Mouse (Mus musculus) hindbrain, embryonic 13.5 days (tissue): ENCODE measurements around the gene Ces1g. TPM values are rescaled to one million over a fixed set of nuclear protein-coding genes. Genes with fewer than 3 reads are reported as not detected.

Source experiments
- ATAC-seq: fragments of 200-750 bp; cut with Nextera tagmentation; 2 replicates; pipeline ENCODE4 v1.8.0; 2017; ENCODE audit warnings: moderate TSS enrichment; ENCODE audit not compliant: low FRiP score
- H3K27ac ChIP-seq: fragments of 300-500 bp; sonication (generic); 2 replicates; pipeline ENCODE4 v1.5.1; 2015; ENCODE audit warnings: inconsistent platforms, mild to moderate bottlenecking, moderate library complexity
- H3K27me3 ChIP-seq: fragments of 300-500 bp; sonication (generic); 2 replicates; pipeline ENCODE4 v1.6.1; 2015; ENCODE audit warnings: mild to moderate bottlenecking, inconsistent platforms
- H3K36me3 ChIP-seq: fragments of 300-500 bp; sonication (generic); 2 replicates; pipeline ENCODE4 v1.6.1; 2015; ENCODE audit warnings: mild to moderate bottlenecking, inconsistent platforms
- H3K4me1 ChIP-seq: fragments of 300-500 bp; sonication (generic); replicated peaks from 2 replicates; pipeline ENCODE4 v1.6.1; 2015; ENCODE audit warnings: inconsistent platforms
- H3K4me2 ChIP-seq: fragments of 300-500 bp; sonication (generic); 2 replicates; pipeline ENCODE4 v1.6.1; 2015; ENCODE audit warnings: inconsistent platforms, mild to moderate bottlenecking, moderate library complexity
- H3K4me3 ChIP-seq: fragments of 300-500 bp; sonication (generic); 2 replicates; pipeline ENCODE4 v1.5.1; 2015; ENCODE audit warnings: mild to moderate bottlenecking, inconsistent platforms
- H3K9ac ChIP-seq: fragments of 300-500 bp; sonication (generic); 2 replicates; pipeline ENCODE4 v1.6.1; 2015; ENCODE audit warnings: mild to moderate bottlenecking, inconsistent platforms
- H3K9me3 ChIP-seq: fragments of 300-500 bp; sonication (generic); 2 replicates; pipeline ENCODE4 v1.6.1; 2016; ENCODE audit warnings: inconsistent platforms
- WGBS: fragments of 180-500 bp; shearing (Covaris S2); methylation state at CpG from one replicate; pipeline ENCODE4 v1.1.7; 2015; 5-methylcytosine and 5-hydroxymethylcytosine counted together
- polyA plus RNA-seq: library from polyadenylated mRNA; unstranded; fragments of >200 nt; fragmentation: Nextera tagmentation; extraction: Ambion mirVana; gene quantifications from 2 replicates; pipeline ENCODE4 v1.2.1, GENCODE M21; 2015

The Ces1g gene
- not detected in 2 replicates for polyA plus RNA-seq

- ATAC-seq, result no peak
- H3K9me3 ChIP-seq, result no peaks in the 10 kb centered on the region
- H3K27me3 ChIP-seq, result no peaks in the 10 kb centered on the region
- no peak within 1 kb of the TSS for H3K9ac ChIP-seq
- 65% methylated on average over 3 of the region's 3 CpGs for WGBS
- no peak within 1 kb of the TSS for H3K27ac ChIP-seq
- no peak within 1 kb of the TSS for H3K4me2 ChIP-seq
- no peaks in the 10 kb centered on the region for H3K4me1 ChIP-seq
- H3K36me3 ChIP-seq, result no peaks in the 10 kb centered on the region
- no peak within 1 kb of the TSS for H3K4me3 ChIP-seq
Observed at GRCm38 (mm10) chr8:93337207-93337606, at the start of gene Ces1g. Gene Ces1g, minus strand, starts transcription at chr8:93337308.

GRCm38 (mm10) chr8:93379625-93380024, 42.5 kb upstream of the Ces1g start, which contains the start of gene Ces1h:
Gene Ces1h, minus strand, starts transcription at chr8:93379725.
- no peak within 1 kb of the TSS for H3K4me3 ChIP-seq
- no peak within 1 kb of the TSS for H3K4me2 ChIP-seq
- no peaks in the 10 kb centered on the region for H3K27me3 ChIP-seq
- no peaks in the 10 kb centered on the region for H3K36me3 ChIP-seq
- ATAC-seq, result no peak
- H3K9ac ChIP-seq, result no peak within 1 kb of the TSS
- no peaks in the 10 kb centered on the region for H3K4me1 ChIP-seq
- no peak within 1 kb of the TSS for H3K27ac ChIP-seq
- 96% methylated on average over 4 of the region's 4 CpGs for WGBS
- no peaks in the 10 kb centered on the region for H3K9me3 ChIP-seq

DNA sequence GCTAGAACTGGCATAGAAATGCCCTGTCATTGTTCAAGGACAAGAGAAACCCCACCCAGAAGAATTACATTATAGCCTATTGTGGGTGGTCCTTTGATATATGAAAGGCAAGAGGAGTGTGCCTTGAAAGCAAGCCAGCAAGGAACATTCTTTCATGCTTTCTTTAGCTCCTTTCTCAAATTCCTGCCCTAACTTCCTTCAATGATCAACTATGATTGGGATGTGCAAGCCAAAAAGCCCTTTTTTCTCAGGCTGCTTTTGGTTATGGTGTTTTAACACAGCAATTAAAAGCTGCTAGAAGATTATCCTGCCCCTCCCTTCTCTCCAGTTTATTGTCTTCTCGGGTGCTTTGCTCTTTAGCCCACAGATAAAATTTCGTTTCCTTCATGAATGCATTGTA, 32.4 kb upstream of the Ces1g start:
- Histone ChIP-seq H3K4me1 (0 out of 2 replicates have a peak, but pooled peaks cover 2% of the 10 kb centered on the region), H3K9ac (no peak overlapping the region), H3K9me3 (no peaks in the 10 kb centered on the region), H3K27ac (no peak overlapping the region), H3K27me3 (no peaks in the 10 kb centered on the region), H3K4me2 (no peak overlapping the region), H3K36me3 (no peaks in the 10 kb centered on the region), H3K4me3 (no peak overlapping the region)
- WGBS, result 31% methylated on average over 2 of the region's 2 CpGs
- no peak for ATAC-seq

DNA sequence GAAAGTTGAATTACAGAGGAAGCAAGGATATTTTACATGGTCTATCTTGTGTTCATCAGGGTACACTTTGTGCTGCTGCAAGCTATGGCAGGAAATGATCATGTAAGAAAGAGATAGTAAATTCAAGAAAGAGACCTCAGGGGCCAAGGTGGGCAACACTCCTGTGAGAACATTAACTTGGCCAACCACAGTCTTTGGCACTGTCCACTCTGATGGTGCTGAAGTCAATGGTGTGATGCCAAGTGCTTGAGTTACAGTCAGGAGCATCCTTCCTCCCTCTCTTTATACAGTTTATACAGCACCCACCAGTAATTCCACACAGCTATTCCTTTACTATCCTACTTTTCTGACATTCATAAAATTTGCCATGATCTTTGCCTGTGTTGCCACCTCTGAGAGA, 23.0 kb upstream of the Ces1g start:
- no peaks in the 10 kb centered on the region for H3K9me3 ChIP-seq
- no peaks in the 10 kb centered on the region for H3K36me3 ChIP-seq
- no peak for ATAC-seq
- no peak overlapping the region for H3K27ac ChIP-seq
- H3K4me1 ChIP-seq, result no peaks in the 10 kb centered on the region
- H3K4me2 ChIP-seq, result no peak overlapping the region
- no peaks in the 10 kb centered on the region for H3K27me3 ChIP-seq
- H3K9ac ChIP-seq, result no peak overlapping the region
- no peak overlapping the region for H3K4me3 ChIP-seq

DNA sequence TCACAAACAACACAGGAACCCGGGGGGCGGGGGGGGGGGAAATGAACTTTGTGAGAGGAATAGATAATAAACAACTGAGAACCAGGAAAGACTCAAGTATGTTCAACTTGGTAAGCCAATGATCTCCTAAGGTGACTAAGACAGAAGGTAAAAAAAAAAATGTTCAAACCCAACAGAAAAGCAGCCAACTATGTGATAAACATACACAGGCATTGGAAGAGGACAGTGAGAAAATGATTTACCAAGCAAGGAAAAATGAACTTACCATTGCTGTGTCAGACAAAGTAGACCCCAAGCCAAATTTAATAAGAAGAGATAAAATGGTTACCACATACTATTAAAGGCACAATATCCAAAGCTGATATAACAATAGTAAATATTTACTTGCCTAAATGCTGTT, 2.4 kb upstream of the Ces1g start:
- no peak overlapping the region for H3K4me2 ChIP-seq
- 93% methylated on average over 2 of the region's 2 CpGs for WGBS
- no peaks in the 10 kb centered on the region for H3K27me3 ChIP-seq
- H3K36me3 ChIP-seq, result no peaks in the 10 kb centered on the region
- no peak overlapping the region for H3K9ac ChIP-seq
- H3K4me3 ChIP-seq, result no peak overlapping the region
- no peak for ATAC-seq
- no peaks in the 10 kb centered on the region for H3K4me1 ChIP-seq
- H3K27ac ChIP-seq, result no peak overlapping the region
- no peaks in the 10 kb centered on the region for H3K9me3 ChIP-seq

DNA sequence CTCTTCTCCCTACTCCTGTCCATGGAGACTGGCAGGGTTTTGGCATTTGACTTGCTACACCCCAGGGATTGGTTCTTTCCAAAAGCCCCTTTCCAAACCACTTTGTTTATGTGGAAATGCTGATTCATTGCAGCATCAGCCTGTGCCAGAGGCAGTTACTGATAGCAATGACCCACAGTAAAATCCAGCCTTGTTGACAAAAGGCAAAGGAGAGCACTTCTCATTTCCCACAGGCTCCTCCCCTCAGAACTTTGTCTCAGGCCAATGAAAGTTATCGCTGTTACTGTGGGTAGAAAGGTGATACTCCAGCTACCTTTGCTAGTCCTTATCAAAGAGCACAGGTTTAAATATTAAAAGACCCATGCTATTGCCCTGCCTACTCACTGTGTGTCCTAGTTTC, 4.4 kb downstream of the Ces1g start:
- Histone ChIP-seq H3K9me3 (no peaks in the 10 kb centered on the region), H3K4me2 (no peak overlapping the region), H3K9ac (no peak overlapping the region), H3K36me3 (no peaks in the 10 kb centered on the region), H3K4me3 (no peak overlapping the region), H3K27me3 (no peaks in the 10 kb centered on the region), H3K27ac (no peak overlapping the region), H3K4me1 (no peaks in the 10 kb centered on the region)
- no peak for ATAC-seq
- WGBS, result 79% methylated on average over 1 of the region's 1 CpGs

DNA sequence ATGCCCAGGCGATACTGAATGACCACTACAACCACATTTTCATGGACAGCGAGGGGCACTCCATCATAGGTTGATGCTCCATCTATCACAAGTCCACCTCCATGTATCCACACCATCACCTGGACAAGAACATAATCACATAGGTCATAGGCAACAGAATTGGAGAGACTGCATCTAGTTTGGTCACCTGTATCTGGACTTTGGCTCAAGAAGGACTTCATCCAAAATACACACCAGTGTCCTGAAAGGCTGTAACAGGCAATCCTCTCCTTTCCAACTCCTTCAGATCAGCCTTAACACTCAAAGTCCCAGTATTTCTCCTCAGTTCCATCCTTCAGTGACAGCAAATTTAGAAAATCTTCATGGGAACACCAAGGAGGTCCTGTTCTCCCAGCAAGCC, 6.0 kb downstream of the Ces1g start:
- Histone ChIP-seq H3K9ac (no peak overlapping the region), H3K36me3 (no peaks in the 10 kb centered on the region), H3K27me3 (no peaks in the 10 kb centered on the region), H3K4me3 (no peak overlapping the region), H3K4me2 (no peak overlapping the region), H3K4me1 (no peaks in the 10 kb centered on the region), H3K27ac (no peak overlapping the region), H3K9me3 (no peaks in the 10 kb centered on the region)
- no peak for ATAC-seq
- 97% methylated on average over 2 of the region's 2 CpGs for WGBS

- H3K27me3 ChIP-seq, result no peaks in the 10 kb centered on the region
- ATAC-seq, result no peak
- WGBS, result 70% methylated on average over 2 of the region's 2 CpGs
- no peaks in the 10 kb centered on the region for H3K9me3 ChIP-seq
- no peak overlapping the region for H3K4me3 ChIP-seq
- H3K9ac ChIP-seq, result no peak overlapping the region
- no peak overlapping the region for H3K27ac ChIP-seq
- no peaks in the 10 kb centered on the region for H3K36me3 ChIP-seq
- no peaks in the 10 kb centered on the region for H3K4me1 ChIP-seq
- H3K4me2 ChIP-seq, result no peak overlapping the region
Observed at GRCm38 (mm10) chr8:93325123-93325522, 12.0 kb downstream of the Ces1g start.

DNA sequence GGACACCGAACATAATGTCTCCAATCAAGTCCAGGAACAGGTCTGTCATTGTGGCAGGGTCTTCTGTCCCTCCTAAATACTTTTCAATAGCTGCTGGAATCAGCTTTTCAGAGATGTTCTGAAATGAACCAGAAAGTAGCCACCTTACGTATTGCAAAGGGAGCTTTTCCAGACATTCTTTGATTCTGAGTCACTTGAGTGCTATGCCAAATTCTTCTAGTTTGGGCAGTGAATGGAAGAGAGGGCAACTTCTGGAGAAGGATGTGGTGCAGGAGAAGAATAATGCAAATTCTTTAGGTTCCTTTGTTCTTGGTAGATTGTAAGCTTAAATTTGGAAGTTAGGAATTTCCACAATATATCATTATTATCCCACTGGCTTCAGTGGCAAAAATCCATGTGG, 20.1 kb downstream of the Ces1g start:
- H3K9ac ChIP-seq, result no peak overlapping the region
- H3K27ac ChIP-seq, result no peak overlapping the region
- H3K4me1 ChIP-seq, result no peaks in the 10 kb centered on the region
- no peak overlapping the region for H3K4me2 ChIP-seq
- H3K36me3 ChIP-seq, result no peaks in the 10 kb centered on the region
- 95% methylated on average over 2 of the region's 2 CpGs for WGBS
- no peak for ATAC-seq
- no peaks in the 10 kb centered on the region for H3K27me3 ChIP-seq
- no peaks in the 10 kb centered on the region for H3K9me3 ChIP-seq
- H3K4me3 ChIP-seq, result no peak overlapping the region

DNA sequence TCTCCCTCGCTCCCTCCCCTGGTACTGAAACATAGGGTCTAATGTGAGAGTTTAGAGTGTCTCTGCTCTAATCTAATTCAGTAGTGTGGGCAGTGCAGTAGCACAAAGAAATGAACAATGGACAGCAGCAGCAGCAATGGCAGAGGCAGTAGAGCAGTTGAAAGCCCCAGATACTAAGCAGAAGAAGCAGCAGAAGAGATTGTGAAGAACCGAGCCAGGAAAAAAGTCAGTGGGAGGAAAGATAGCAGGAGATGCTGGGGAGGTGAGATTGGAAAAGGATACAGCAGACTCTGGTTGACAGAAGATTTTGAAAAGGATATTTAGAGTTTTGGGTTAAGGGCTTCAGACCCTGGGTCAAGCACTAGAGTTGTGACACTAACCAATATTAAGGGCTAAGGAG, 21.6 kb downstream of the Ces1g start:
- no peak overlapping the region for H3K27ac ChIP-seq
- no peaks in the 10 kb centered on the region for H3K4me1 ChIP-seq
- 71% methylated on average over 2 of the region's 2 CpGs for WGBS
- no peaks in the 10 kb centered on the region for H3K9me3 ChIP-seq
- H3K27me3 ChIP-seq, result no peaks in the 10 kb centered on the region
- H3K4me3 ChIP-seq, result no peak overlapping the region
- H3K36me3 ChIP-seq, result no peaks in the 10 kb centered on the region
- no peak overlapping the region for H3K4me2 ChIP-seq
- ATAC-seq, result no peak
- no peak overlapping the region for H3K9ac ChIP-seq

DNA sequence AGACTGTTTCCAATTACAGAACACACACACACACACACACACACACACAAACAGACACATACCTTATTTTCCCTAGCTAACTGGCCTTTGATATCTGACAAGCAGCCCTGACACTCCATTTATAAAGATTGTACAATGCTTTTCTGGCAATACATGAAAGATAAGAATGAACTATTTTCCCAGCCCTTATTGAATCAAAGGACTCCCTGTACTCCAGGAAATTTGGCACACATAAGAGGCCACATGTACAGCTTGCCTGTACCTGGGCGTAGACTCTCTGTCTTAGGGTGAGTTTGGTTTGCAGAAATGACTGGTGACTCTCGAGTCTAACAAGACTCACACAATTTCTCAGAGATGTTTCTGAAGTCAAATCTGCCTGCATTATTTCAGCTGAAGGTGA, 53.2 kb downstream of the Ces1g start:
- Histone ChIP-seq H3K27ac (no peak overlapping the region), H3K36me3 (no peaks in the 10 kb centered on the region), H3K4me1 (no peaks in the 10 kb centered on the region), H3K9ac (no peak overlapping the region), H3K9me3 (no peaks in the 10 kb centered on the region), H3K27me3 (no peaks in the 10 kb centered on the region), H3K4me2 (no peak overlapping the region), H3K4me3 (no peak overlapping the region)
- 92% methylated on average over 2 of the region's 2 CpGs for WGBS
- ATAC-seq, result no peak

- no peaks in the 10 kb centered on the region for H3K4me1 ChIP-seq
- no peak overlapping the region for H3K27ac ChIP-seq
- no peak overlapping the region for H3K4me2 ChIP-seq
- no peak overlapping the region for H3K9ac ChIP-seq
- no peaks in the 10 kb centered on the region for H3K27me3 ChIP-seq
- 84% methylated on average over 3 of the region's 3 CpGs for WGBS
- no peaks in the 10 kb centered on the region for H3K36me3 ChIP-seq
- ATAC-seq, result no peak
- H3K9me3 ChIP-seq, result no peaks in the 10 kb centered on the region
- H3K4me3 ChIP-seq, result no peak overlapping the region
Observed at GRCm38 (mm10) chr8:93282349-93282748, 54.8 kb downstream of the Ces1g start.

- Histone ChIP-seq H3K9me3 (no peaks in the 10 kb centered on the region), H3K9ac (no peak within 1 kb of the TSS), H3K27ac (no peak within 1 kb of the TSS), H3K4me1 (no peaks in the 10 kb centered on the region), H3K4me2 (no peak within 1 kb of the TSS), H3K36me3 (no peaks in the 10 kb centered on the region), H3K27me3 (no peaks in the 10 kb centered on the region), H3K4me3 (no peak within 1 kb of the TSS)
- no peak for ATAC-seq
- WGBS, result 96% methylated on average over 1 of the region's 1 CpGs
Observed at GRCm38 (mm10) chr8:93279556-93279955, 57.6 kb downstream of the Ces1g start, which contains the start of gene Ces1f. Gene Ces1f, minus strand, starts transcription at chr8:93279747.
